27 mouse cellular contexts compared by ENCODE assay signal in genomic region chr16:67348011-67348410, GRCm38 (mm10).
A peak's percentile ranks its signal among the peaks of the same experiment; 100 is the strongest.
DNase-seq lines count a peak whose midpoint lies in the region; ATAC-seq and TF ChIP-seq lines count a peak whose summit lies in the region.
"Had no signal": no experiment of that assay in that cellular context is flagged by ENCODE, and none has a peak within 500 bp of the region (broad histone marks: within the 10 kb centered on the region; RNA-seq: fewer than 3 reads in every experiment).

No protein-coding gene starts in this region.

- no peak overlapping the region for H3K9ac ChIP-seq in heart, adult 2 months (ENCODE audit: low read depth, low read length)
- no peak overlapping the region for H3K9ac ChIP-seq in intestine, embryonic 16.5 days (ENCODE audit: low read depth, low read length)
- H3K9ac ChIP-seq: heart, embryonic 12.5 days; intestine, embryonic 15.5 days; limb, embryonic 15.5 days; liver, embryonic 15.5 days; lung, embryonic 15.5 days; midbrain, embryonic 13.5 days had no signal

- H3K27ac ChIP-seq in layer of hippocampus, adult 2 months = peak overlapping the region; percentile 72; the same call in 1 of the 2 replicates
- no peak overlapping the region for H3K27ac ChIP-seq in heart, adult 2 months
- H3K27ac ChIP-seq in intestine, embryonic 16.5 days (ENCODE audit: low read length) = no peak overlapping the region
- H3K27ac ChIP-seq: hindbrain, embryonic 10.5 days; intestine, embryonic 15.5 days; limb, embryonic 15.5 days; liver, embryonic 15.5 days; lung, embryonic 15.5 days; midbrain, embryonic 13.5 days had no signal

- TF ChIP-seq POLR2A in heart, adult 2 months (IDR thresholded peaks at IDR 0.05; ENCODE audit: insufficient read depth, low read depth, low read length) = no peak

- ATAC-seq in intestine, embryonic 16.5 days = no peak
- ATAC-seq: hindbrain, embryonic 16.5 days; intestine, embryonic 15.5 days; midbrain, embryonic 13.5 days had no signal

- H3K9me3 ChIP-seq in intestine, embryonic 16.5 days (ENCODE audit: control insufficient read depth, low read length) = no peaks in the 10 kb centered on the region
- H3K9me3 ChIP-seq: heart, embryonic 12.5 days; hindbrain, embryonic 10.5 days; intestine, embryonic 15.5 days; limb, embryonic 15.5 days; lung, embryonic 15.5 days; megakaryocyte, embryonic 14.5 days; midbrain, embryonic 13.5 days had no signal

- no peaks in the 10 kb centered on the region for H3K27me3 ChIP-seq in heart, adult 2 months (ENCODE audit: control insufficient read depth, insufficient read depth, low read length)
- H3K27me3 ChIP-seq in intestine, embryonic 16.5 days (replicated peaks; ENCODE audit: control insufficient read depth, insufficient read depth, low read length) = no peaks in the 10 kb centered on the region
- H3K27me3 ChIP-seq: CH12.LX; heart, embryonic 12.5 days; intestine, embryonic 15.5 days; limb, embryonic 15.5 days; liver, embryonic 15.5 days; lung, embryonic 15.5 days; megakaryocyte, embryonic 14.5 days; midbrain, embryonic 13.5 days had no signal

- H3K79me2 ChIP-seq in heart, adult 2 months (replicated peaks; ENCODE audit: control insufficient read depth, insufficient read depth, low read length) = no peaks in the 10 kb centered on the region

- 59% methylated on average over 5 of the region's 5 CpGs for whole genome bisulfite sequencing in heart, adult 2 months
- WGBS in intestine, embryonic 16.5 days = 86% methylated on average over 5 of the region's 5 CpGs

- H3K4me3 ChIP-seq in layer of hippocampus, adult 2 months = no peak overlapping the region
- no peak overlapping the region for H3K4me3 ChIP-seq in heart, adult 2 months
- no peak overlapping the region for H3K4me3 ChIP-seq in intestine, embryonic 16.5 days (ENCODE audit: low read length)
- H3K4me3 ChIP-seq: heart, embryonic 12.5 days; hindbrain, embryonic 10.5 days; intestine, embryonic 15.5 days; limb, embryonic 15.5 days; liver, embryonic 15.5 days; lung, embryonic 15.5 days; megakaryocyte, embryonic 14.5 days; midbrain, embryonic 13.5 days had no signal

- no peak for TF ChIP-seq EP300 in heart, adult 2 months (IDR thresholded peaks at IDR 0.05; ENCODE audit: insufficient read depth, low read depth, low read length)

- no peaks in the 10 kb centered on the region for H3K4me1 ChIP-seq in heart, adult 2 months (ENCODE audit: control insufficient read depth, insufficient read depth, low read length)
- H3K4me1 ChIP-seq in intestine, embryonic 16.5 days (ENCODE audit: control insufficient read depth, insufficient read depth, low read length) = no peaks in the 10 kb centered on the region
- H3K4me1 ChIP-seq: heart, embryonic 12.5 days; hindbrain, embryonic 10.5 days; limb, embryonic 15.5 days; liver, embryonic 15.5 days; lung, embryonic 15.5 days; megakaryocyte, embryonic 14.5 days; midbrain, embryonic 13.5 days had no signal

- intact Hi-C loops in heart, adult 2 months (cut with DNase I) = no loop called here

- TF ChIP-seq CTCF in layer of hippocampus, adult 2 months (conservative IDR thresholded peaks at IDR 0.05) = no peak
- TF ChIP-seq CTCF in heart, adult 2 months (IDR thresholded peaks at IDR 0.05) = no peak

- DNase-seq in layer of hippocampus, adult 2 months (ENCODE audit: low spot score in 2 of 2) = no peak
- DNase-seq in layer of hippocampus, adult 18-20 months (ENCODE audit: low spot score in 2 of 2) = no peak
- DNase-seq in cerebellum, adult 11 months = peak; percentile 26
- peak; percentile 43 for DNase-seq in cerebellum, adult 9-11 months
- no peak for DNase-seq in heart, adult 2 months
- no peak for DNase-seq in thymus, postnatal 25 days
- DNase-seq: adrenal gland, adult 2 months; B cell, adult 2 months; heart, postnatal 10 days; kidney, adult 9 months; kidney, postnatal 36 days; left cerebral cortex, postnatal 4 days; lung, postnatal 36 days; right cerebral cortex, postnatal 14 days; thymus, postnatal 14 days had no signal

- H3K36me3 ChIP-seq in heart, adult 2 months (ENCODE audit: control insufficient read depth, insufficient read depth, low read length) = no peaks in the 10 kb centered on the region
- no peaks in the 10 kb centered on the region for H3K36me3 ChIP-seq in intestine, embryonic 16.5 days (ENCODE audit: control insufficient read depth, insufficient read depth, low read length)
- H3K36me3 ChIP-seq: G1E; heart, embryonic 12.5 days; hindbrain, embryonic 10.5 days; intestine, embryonic 15.5 days; limb, embryonic 15.5 days; liver, embryonic 15.5 days; lung, embryonic 15.5 days; midbrain, embryonic 13.5 days had no signal

- H3K4me2 ChIP-seq in intestine, embryonic 16.5 days (ENCODE audit: low read depth, low read length) = no peak overlapping the region
- H3K4me2 ChIP-seq: heart, embryonic 12.5 days; intestine, embryonic 15.5 days; limb, embryonic 15.5 days; liver, embryonic 15.5 days; lung, embryonic 15.5 days; midbrain, embryonic 13.5 days had no signal

Comparison
In these comparisons a context has a peak if more than half of its experiments do, and no peak if none do; other contexts are left out.
1. DNase-seq: peak in cerebellum, adult 11 months (single experiment) and cerebellum, adult 9-11 months (single experiment); none in layer of hippocampus, adult 2 months (0 of 2), layer of hippocampus, adult 18-20 months (0 of 2), heart, adult 2 months (0 of 2) and thymus, postnatal 25 days (single experiment).